Comparison of ENCODE assay signal across 13 mouse cellular contexts in genomic region chr6:109398690-109399089, GRCm38 (mm10).
DNase-seq lines count a peak whose midpoint lies in the region; ATAC-seq and TF ChIP-seq lines count a peak whose summit lies in the region.
"Had no signal": no experiment of that assay in that cellular context is flagged by ENCODE, and none has a peak within 500 bp of the region (broad histone marks: within the 10 kb centered on the region; RNA-seq: fewer than 3 reads in every experiment).

No protein-coding gene starts in this region.

- no peak overlapping the region for H3K27ac ChIP-seq in hindbrain, postnatal 0 days
- no peak overlapping the region for H3K27ac ChIP-seq in hindbrain, embryonic 10.5 days
- H3K27ac ChIP-seq: embryonic facial prominence, embryonic 15.5 days; hindbrain, embryonic 13.5 days; kidney, embryonic 15.5 days; macrophage had no signal

- ATAC-seq in hindbrain, postnatal 0 days = no peak
- ATAC-seq in erythroblast, adult 5-6 weeks (replicated peaks; ENCODE audit: low FRiP score, poor library complexity, severe bottlenecking) = no peak

- H3K27me3 ChIP-seq in hindbrain, postnatal 0 days (ENCODE audit: insufficient read depth, low read length) = no peaks in the 10 kb centered on the region
- H3K27me3 ChIP-seq in hindbrain, embryonic 10.5 days (ENCODE audit: insufficient read depth, poor library complexity, severe bottlenecking) = no peaks in the 10 kb centered on the region
- no peaks in the 10 kb centered on the region for H3K27me3 ChIP-seq in E14TG2a.4 (ENCODE audit: insufficient read depth, low read length)
- H3K27me3 ChIP-seq: embryonic facial prominence, embryonic 15.5 days; hindbrain, embryonic 13.5 days; kidney, embryonic 15.5 days had no signal

- no peaks in the 10 kb centered on the region for H3K36me3 ChIP-seq in hindbrain, postnatal 0 days (ENCODE audit: insufficient read depth, low read length)
- no peaks in the 10 kb centered on the region for H3K36me3 ChIP-seq in hindbrain, embryonic 10.5 days
- no peaks in the 10 kb centered on the region for H3K36me3 ChIP-seq in E14TG2a.4 (ENCODE audit: insufficient read depth, low read length)
- H3K36me3 ChIP-seq: embryonic facial prominence, embryonic 15.5 days; hindbrain, embryonic 13.5 days; kidney, embryonic 15.5 days had no signal

- DNase-seq in hindbrain, postnatal 0 days (ENCODE audit: low spot score) = peak; percentile 32
- no peak for DNase-seq in hindbrain, embryonic 10.5 days (ENCODE audit: low spot score)
- DNase-seq in 416B (ENCODE audit: low read depth) = peak; percentile 43
- peak; percentile 35 for DNase-seq in embryo, embryonic 10.5 days (ENCODE audit: low spot score)
- no peak for DNase-seq in kidney, postnatal 36 days
- DNase-seq: adrenal gland, adult 2 months had no signal

- H3K9ac ChIP-seq in hindbrain, postnatal 0 days (replicated peaks; ENCODE audit: low read length) = no peak overlapping the region
- H3K9ac ChIP-seq: embryonic facial prominence, embryonic 15.5 days; hindbrain, embryonic 13.5 days; kidney, embryonic 15.5 days had no signal

- no peak overlapping the region for H3K4me2 ChIP-seq in hindbrain, postnatal 0 days (ENCODE audit: low read depth, low read length)
- H3K4me2 ChIP-seq: embryonic facial prominence, embryonic 15.5 days; hindbrain, embryonic 13.5 days; kidney, embryonic 15.5 days had no signal

- TF ChIP-seq CTCF in hindbrain, postnatal 0 days (IDR thresholded peaks at IDR 0.05; ENCODE audit: low read depth) = peak; percentile 60
- peak; percentile 79 for TF ChIP-seq CTCF in E14TG2a.4 (conservative IDR thresholded peaks at IDR 0.05; ENCODE audit: low read length)

- 75% methylated on average over 3 of the region's 3 CpGs for WGBS in hindbrain, postnatal 0 days
- 72% methylated on average over 3 of the region's 3 CpGs for WGBS in hindbrain, embryonic 10.5 days

- no peak overlapping the region for H3K4me3 ChIP-seq in hindbrain, postnatal 0 days (ENCODE audit: low read length)
- no peak overlapping the region for H3K4me3 ChIP-seq in hindbrain, embryonic 10.5 days
- H3K4me3 ChIP-seq in E14TG2a.4 (replicated peaks; ENCODE audit: low read length) = no peak overlapping the region
- H3K4me3 ChIP-seq: embryonic facial prominence, embryonic 15.5 days; hindbrain, embryonic 13.5 days; kidney, embryonic 15.5 days; myocyte had no signal

- H3K9me3 ChIP-seq in hindbrain, postnatal 0 days (ENCODE audit: low read length) = no peaks in the 10 kb centered on the region
- H3K9me3 ChIP-seq in hindbrain, embryonic 10.5 days = no peaks in the 10 kb centered on the region
- no peaks in the 10 kb centered on the region for H3K9me3 ChIP-seq in E14TG2a.4 (ENCODE audit: low read length)
- H3K9me3 ChIP-seq: embryonic facial prominence, embryonic 15.5 days; hindbrain, embryonic 13.5 days; kidney, embryonic 15.5 days had no signal

- no peaks in the 10 kb centered on the region for H3K4me1 ChIP-seq in hindbrain, postnatal 0 days (ENCODE audit: insufficient read depth, low read length)
- no peaks in the 10 kb centered on the region for H3K4me1 ChIP-seq in hindbrain, embryonic 10.5 days (replicated peaks)
- no peaks in the 10 kb centered on the region for H3K4me1 ChIP-seq in E14TG2a.4 (replicated peaks; ENCODE audit: low read depth, low read length)
- H3K4me1 ChIP-seq: embryonic facial prominence, embryonic 15.5 days; hindbrain, embryonic 13.5 days; kidney, embryonic 15.5 days had no signal

Comparison
In these comparisons a context has a peak if more than half of its experiments do, and no peak if none do; other contexts are left out.
1. DNase-seq: peak in hindbrain, postnatal 0 days (single experiment), 416B (single experiment) and embryo, embryonic 10.5 days (single experiment); none in hindbrain, embryonic 10.5 days (single experiment) and kidney, postnatal 36 days (0 of 2).